Mouse (Mus musculus) forebrain, embryonic 10.5 days (tissue): ENCODE measurements around the gene Usp40. TPM values are rescaled to one million over a fixed set of nuclear protein-coding genes. Genes with fewer than 3 reads are reported as not detected.

Experiments used
- DNase-seq: peaks from one replicate; pipeline ENCODE4 v3.0.0-alpha.2; 2017; ENCODE audit warnings: low spot score; ENCODE audit errors: extremely low spot score
- H3K27ac ChIP-seq: fragments of 300-500 bp; sonication (generic); 2 replicates; pipeline ENCODE4 v1.5.1; 2016; ENCODE audit warnings: mild to moderate bottlenecking
- H3K27me3 ChIP-seq: fragments of 300-500 bp; sonication (generic); 2 replicates; pipeline ENCODE4 v1.6.1; 2016; ENCODE audit warnings: mild to moderate bottlenecking; ENCODE audit not compliant: poor library complexity, severe bottlenecking
- H3K36me3 ChIP-seq: fragments of 300-500 bp; sonication (generic); replicated peaks from 2 replicates; pipeline ENCODE4 v1.6.1; 2016; ENCODE audit warnings: mild to moderate bottlenecking, moderate library complexity
- H3K4me1 ChIP-seq: fragments of 300-500 bp; sonication (generic); 2 replicates; pipeline ENCODE4 v1.6.1; 2016
- H3K4me3 ChIP-seq: fragments of 300-500 bp; sonication (generic); 2 replicates; pipeline ENCODE4 v1.5.1; 2016; ENCODE audit warnings: mild to moderate bottlenecking, moderate library complexity
- H3K9me3 ChIP-seq: fragments of 300-500 bp; sonication (generic); 2 replicates; pipeline ENCODE4 v1.6.1; 2016; ENCODE audit warnings: mild to moderate bottlenecking, moderate library complexity
- whole genome bisulfite sequencing: fragments of 180-500 bp; shearing (Covaris S2); methylation state at CpG from one replicate; pipeline ENCODE4 v1.1.7; 2016; 5-methylcytosine and 5-hydroxymethylcytosine counted together
- microRNA-seq: library from miRNA; unstranded; fragments of <30 nt; microRNA quantifications from one replicate; pipeline ENCODE4, GENCODE M21; 2017
- polyA plus RNA-seq: library from polyadenylated mRNA; unstranded; fragments of >200 nt; fragmentation: Nextera tagmentation; extraction: Ambion mirVana; gene quantifications from 2 replicates; pipeline ENCODE4 v1.2.1, GENCODE M21; 2016

Gene Usp40
- polyA plus RNA-seq, 1 experiment from 2014 or later: 36.9 TPM

GRCm38 (mm10) chr1:87908006-87908405, 100.3 kb downstream of the Usp40 start:
- no peak for DNase-seq
- WGBS: 91% methylated on average over 2 of the region's 2 CpGs
- Histone ChIP-seq H3K4me1 (no peaks in the 10 kb centered on the region), H3K27me3 (no peaks in the 10 kb centered on the region), H3K9me3 (no peaks in the 10 kb centered on the region), H3K36me3 (peaks cover 27% of the 10 kb centered on the region), H3K27ac (no peak overlapping the region), H3K4me3 (no peak overlapping the region)

DNA sequence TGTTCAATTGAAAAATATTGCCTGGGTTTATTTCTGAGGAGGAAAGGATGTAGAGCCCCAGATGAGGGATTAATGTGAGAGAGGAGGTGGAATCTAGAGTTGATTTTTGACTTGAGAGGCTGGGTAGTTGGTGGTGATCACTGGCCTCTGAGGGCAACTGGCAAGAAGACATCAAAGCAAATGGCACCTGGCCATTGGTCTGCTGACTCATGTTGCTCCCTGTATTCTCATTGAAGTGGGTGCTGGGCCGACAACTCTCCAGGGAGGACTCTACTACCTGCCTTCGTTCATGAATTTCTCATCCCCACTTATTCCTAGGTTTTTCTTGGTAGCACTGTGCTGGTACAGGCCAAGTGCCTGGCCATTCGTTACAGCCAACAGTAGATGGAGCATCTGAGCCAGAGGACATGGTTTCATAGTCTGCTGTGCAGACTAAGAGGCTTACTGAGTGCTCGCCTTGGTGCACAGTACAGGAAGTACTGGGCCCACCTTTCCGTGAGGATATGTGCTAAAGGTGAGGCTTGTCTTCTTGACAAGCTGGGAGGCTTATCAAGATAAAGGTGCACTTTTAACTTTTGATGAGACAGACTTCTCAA, 101.9 kb downstream of the Usp40 start:
- no peak overlapping the region for H3K4me3 ChIP-seq
- WGBS: 90% methylated on average over 5 of the region's 5 CpGs
- peaks cover 32% of the 10 kb centered on the region for H3K36me3 ChIP-seq

GRCm38 (mm10) chr1:87902186-87902585, 106.2 kb downstream of the Usp40 start:
- Histone ChIP-seq H3K4me3 (no peak overlapping the region), H3K9me3 (no peaks in the 10 kb centered on the region), H3K27me3 (no peaks in the 10 kb centered on the region), H3K4me1 (no peaks in the 10 kb centered on the region), H3K27ac (no peak overlapping the region), H3K36me3 (peaks cover 23% of the 10 kb centered on the region)
- DNase-seq: no peak

More for the DNA sequence above, 101.9 kb downstream of the Usp40 start:
- Histone ChIP-seq H3K27me3 (no peaks in the 10 kb centered on the region), H3K9me3 (no peaks in the 10 kb centered on the region), H3K4me1 (no peaks in the 10 kb centered on the region), H3K27ac (no peak overlapping the region)
- no peak for DNase-seq

GRCm38 (mm10) chr1:87900979-87901378, 107.4 kb downstream of the Usp40 start:
- peaks cover 18% of the 10 kb centered on the region for H3K36me3 ChIP-seq
- no peaks in the 10 kb centered on the region for H3K9me3 ChIP-seq
- H3K27me3 ChIP-seq: no peaks in the 10 kb centered on the region
- H3K4me1 ChIP-seq: no peaks in the 10 kb centered on the region
- WGBS: 91% methylated on average over 6 of the region's 6 CpGs
- DNase-seq: no peak
- no peak overlapping the region for H3K4me3 ChIP-seq
- no peak overlapping the region for H3K27ac ChIP-seq

GRCm38 (mm10) chr1:87899701-87900100, 108.7 kb downstream of the Usp40 start:
- WGBS: 89% methylated on average over 2 of the region's 2 CpGs
- no peak for DNase-seq
- Histone ChIP-seq H3K4me3 (no peak overlapping the region), H3K27ac (no peak overlapping the region), H3K9me3 (no peaks in the 10 kb centered on the region), H3K4me1 (no peaks in the 10 kb centered on the region), H3K27me3 (no peaks in the 10 kb centered on the region), H3K36me3 (peaks cover 18% of the 10 kb centered on the region)

DNA sequence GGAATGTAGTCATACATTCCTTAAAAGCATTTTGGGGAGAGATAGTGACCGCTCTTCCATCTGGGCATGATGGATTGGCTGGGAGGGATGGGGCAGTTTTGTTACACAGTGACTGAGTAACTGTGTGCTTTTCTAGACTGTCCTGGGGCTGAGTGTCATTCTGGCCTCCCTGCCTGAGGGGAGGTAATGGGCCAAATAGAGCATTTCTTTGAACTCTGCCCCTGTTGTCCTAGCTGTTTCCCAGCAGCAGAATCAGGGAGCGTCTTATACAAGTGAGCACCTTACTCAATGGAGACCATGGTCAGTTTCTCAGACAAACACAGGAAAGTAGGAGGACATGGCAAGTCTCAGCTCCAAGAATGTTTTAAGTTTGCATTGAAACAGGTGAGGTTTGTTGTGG, 111.4 kb downstream of the Usp40 start:
- 0 out of 2 replicates have a peak, but pooled peaks cover 4% of the 10 kb centered on the region for H3K4me1 ChIP-seq
- no peaks in the 10 kb centered on the region for H3K27me3 ChIP-seq
- H3K36me3 ChIP-seq: peaks cover 10% of the 10 kb centered on the region
- H3K4me3 ChIP-seq: no peak overlapping the region
- WGBS: 96% methylated on average over 2 of the region's 2 CpGs
- H3K9me3 ChIP-seq: no peaks in the 10 kb centered on the region
- DNase-seq: no peak
- H3K27ac ChIP-seq: no peak overlapping the region

Small RNA genes within 50 kb of the gene (microRNA-seq; reads per million reads assigned to microRNA genes)
- not detected for gene Gm25198

Other genes with a start within 250 kb of the Usp40 start
- gene Sag, start 204.9 kb downstream of the Usp40 start, polyA plus RNA-seq: 3.3 and 3.6 TPM in 2 replicates
- gene Dgkd, start 155.3 kb downstream of the Usp40 start, polyA plus RNA-seq: 39.3 and 42.4 TPM in 2 replicates
- not detected in 2 replicates for gene Ugt1a10, start 46.8 kb upstream of the Usp40 start, polyA plus RNA-seq
- not detected in 2 replicates for gene Ugt1a9, start 62.2 kb upstream of the Usp40 start, polyA plus RNA-seq
- gene Ugt1a8, start 79.3 kb upstream of the Usp40 start, polyA plus RNA-seq: not detected in 2 replicates
- 0.32 and 0.34 TPM in 2 replicates for gene Ugt1a7c, start 86.5 kb upstream of the Usp40 start, polyA plus RNA-seq
- gene Ugt1a6b, start 94.7 kb upstream of the Usp40 start, polyA plus RNA-seq: not detected in 2 replicates
- gene Ugt1a6a, start 126.3 kb upstream of the Usp40 start, polyA plus RNA-seq: 0.14 and 0.20 TPM in 2 replicates
- gene Ugt1a5, start 157.5 kb upstream of the Usp40 start, polyA plus RNA-seq: not detected in 2 replicates
- gene Ugt1a2, start 192.1 kb upstream of the Usp40 start, polyA plus RNA-seq: 0.07 TPM in 1 of 2 replicates, not detected in the other
- 8.5 and 9.5 TPM in 2 replicates for gene Dnajb3, start 197.2 kb upstream of the Usp40 start, polyA plus RNA-seq
- 0.07 TPM in 1 of 2 replicates, not detected in the other for gene Ugt1a1, start 203.4 kb upstream of the Usp40 start, polyA plus RNA-seq
- 1.3 and 1.4 TPM in 2 replicates for gene Mroh2a, start 218.4 kb upstream of the Usp40 start, polyA plus RNA-seq